Mouse (Mus musculus) adrenal gland, adult 2 months (tissue): Measurements from ENCODE around the gene Idh1. TPM values are rescaled to one million over a fixed set of nuclear protein-coding genes. Genes with fewer than 3 reads are reported as not detected.
A peak's percentile ranks its signal among the peaks of the same experiment; 100 is the strongest.
"Not testable (repeated sequence)": the region's sequence is repeated elsewhere in the genome, so short reads cannot be mapped to it uniquely, and the experiment has no call there.

Source experiments
- DNase-seq: peaks from one replicate; pipeline ENCODE4 v3.0.0; 2021
- long read RNA-seq: library from polyadenylated mRNA; stranded (forward); transcript quantifications from one replicate; pipeline ENCODE4 v2.0.0, GENCODE M21; 2021
- polyA plus RNA-seq: library from polyadenylated mRNA; depleted of rRNA; stranded (reverse); fragments of >200 nt; gene quantifications from 2 replicates; pipeline ENCODE4 v1.2.3, GENCODE M21; 2012; rRNA removed
- total RNA-seq, 2 experiments: library from RNA; stranded (reverse); gene quantifications; 2 replicates each; pipeline ENCODE4 v1.2.3; 2021

Idh1 gene
- 100 to 1,000 TPM; 567 to 693 TPM for total RNA-seq
- polyA plus RNA-seq = 50.2 and 59.9 TPM in 2 replicates
- long read RNA-seq, transcript Idh1-201 (9 exons, 2,302 nt) = major isoform, 426 of 478 reads
- long read RNA-seq, partial matches to known transcripts = 38 of 478 reads
- long read RNA-seq, other reads (novel, unspliced or antisense) = 14 of 478 reads

- peak; percentile 97 for DNase-seq
Observed at GRCm38 (mm10) chr1:65186287-65187073, at the start of gene Idh1, which contains the start of gene Pikfyve. Gene Idh1, minus strand, starts transcription at chr1:65186500. Gene Pikfyve, plus strand, starts transcription at chr1:65186683.

GRCm38 (mm10) chr1:65230566-65230965 lies 44.3 kb upstream of the Idh1 start:
- DNase-seq = no peak

- not testable (repeated sequence) for DNase-seq
Observed at GRCm38 (mm10) chr1:65229768-65230167, 43.5 kb upstream of the Idh1 start.

- DNase-seq = no peak
Observed at GRCm38 (mm10) chr1:65227681-65228080, 41.4 kb upstream of the Idh1 start.

GRCm38 (mm10) chr1:65223654-65224053 lies 37.4 kb upstream of the Idh1 start:
- no peak for DNase-seq

- no peak for DNase-seq
Observed at GRCm38 (mm10) chr1:65217972-65218371, 31.7 kb upstream of the Idh1 start.

- no peak for DNase-seq
Observed at GRCm38 (mm10) chr1:65217567-65217966, 31.3 kb upstream of the Idh1 start.

- DNase-seq = no peak
Observed at GRCm38 (mm10) chr1:65213214-65213613, 26.9 kb upstream of the Idh1 start.

GRCm38 (mm10) chr1:65204299-65204698 lies 18.0 kb upstream of the Idh1 start:
- DNase-seq = no peak

GRCm38 (mm10) chr1:65198861-65199260 lies 12.6 kb upstream of the Idh1 start:
- DNase-seq = no peak

- DNase-seq = no peak
Observed at GRCm38 (mm10) chr1:65198425-65198824, 12.1 kb upstream of the Idh1 start.

- no peak for DNase-seq
Observed at GRCm38 (mm10) chr1:65193226-65193625, 6.9 kb upstream of the Idh1 start.

- no peak for DNase-seq
Observed at GRCm38 (mm10) chr1:65190172-65190571, 3.9 kb upstream of the Idh1 start.

GRCm38 (mm10) chr1:65187074-65187430 lies 752 bp upstream of the Idh1 start:
- no peak for DNase-seq

- DNase-seq = no peak
Observed at GRCm38 (mm10) chr1:65185524-65186205, 635 bp downstream of the Idh1 start.

- DNase-seq = no peak
Observed at GRCm38 (mm10) chr1:65185011-65185410, 1.3 kb downstream of the Idh1 start.

GRCm38 (mm10) chr1:65183994-65184393 lies 2.3 kb downstream of the Idh1 start:
- no peak for DNase-seq

GRCm38 (mm10) chr1:65181459-65181858 lies 4.8 kb downstream of the Idh1 start:
- DNase-seq = no peak

- peak; percentile 63 for DNase-seq
Observed at GRCm38 (mm10) chr1:65179634-65180249, 6.6 kb downstream of the Idh1 start.

GRCm38 (mm10) chr1:65178902-65179432 lies 7.3 kb downstream of the Idh1 start:
- DNase-seq = peak; percentile 99

- peak; percentile 98 for DNase-seq
Observed at GRCm38 (mm10) chr1:65178126-65178901, 8.0 kb downstream of the Idh1 start.

- DNase-seq = no peak
Observed at GRCm38 (mm10) chr1:65177452-65177851, 8.8 kb downstream of the Idh1 start.
